Mouse (Mus musculus) lung, adult 2 months (tissue): ENCODE measurements around the gene Dennd6b.

Experiments
- CTCF ChIP-seq: fragments of 200-500 bp; IDR thresholded peaks from 2 replicates; pipeline ENCODE4 v1.5.1; 2011; ENCODE audit warnings: mild to moderate bottlenecking, low read length, control low read depth; ENCODE audit not compliant: insufficient read depth
- POLR2A ChIP-seq: fragments of 200-500 bp; IDR thresholded peaks from 2 replicates; pipeline ENCODE4 v1.6.1; 2011; ENCODE audit warnings: low read depth, mild to moderate bottlenecking, control low read depth, low read length, borderline replicate concordance; ENCODE audit errors: extremely low read depth

DNA sequence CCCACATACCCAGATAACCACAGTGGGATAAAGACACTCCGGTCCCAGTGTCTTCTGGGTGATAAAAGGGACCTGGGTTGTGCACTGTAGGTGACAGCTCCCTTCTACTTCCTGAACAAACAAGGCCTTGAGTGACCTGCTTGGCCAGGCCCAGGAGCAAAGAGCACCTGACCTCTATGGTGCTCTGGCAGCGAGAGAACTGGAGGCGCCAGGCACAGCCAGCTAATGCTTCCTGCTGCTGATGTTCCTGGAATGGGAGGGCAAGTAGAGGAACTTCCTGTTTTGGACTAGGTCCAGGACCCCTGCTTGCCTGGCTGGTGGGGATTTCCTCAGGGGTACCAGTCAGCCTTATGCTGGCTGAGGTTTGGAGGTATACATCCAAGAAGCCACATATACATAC is 26.2 kb downstream of the Dennd6b start:
- TF ChIP-seq POLR2A (no peak), CTCF (no peak)
